Mouse (Mus musculus) CH12.LX (cell line): ENCODE results near the gene H2-DMb2. TPM values are rescaled to one million over a fixed set of nuclear protein-coding genes. Genes with fewer than 3 reads are reported as not detected.

ENCODE experiments used
- DNase-seq: peaks from one replicate; pipeline ENCODE4 v3.0.0-alpha.2; 2013; ENCODE audit errors: extremely low read depth
- H3K27ac ChIP-seq: 2 replicates; pipeline ENCODE4 v1.5.1; 2012; ENCODE audit warnings: low read depth, mild to moderate bottlenecking, control low read depth, moderate library complexity; ENCODE audit not compliant: insufficient read depth
- H3K27me3 ChIP-seq: replicated peaks from 2 replicates; pipeline ENCODE3; 2012; ENCODE audit warnings: inconsistent platforms
- H3K36me3 ChIP-seq, 2 experiments: replicated peaks in 1 of 2; 2 replicates each; pipeline versions ENCODE3 to v1.6.1; 2012; ENCODE audit warnings: inconsistent platforms in 1 of 2, low read length in 1 of 2, mild to moderate bottlenecking in 1 of 2, mixed read lengths in 1 of 2, moderate library complexity in 1 of 2; ENCODE audit not compliant: control insufficient read depth in 1 of 2, insufficient read depth in 1 of 2
- H3K4me1 ChIP-seq, 2 experiments: 2 replicates each; pipeline ENCODE4 v1.6.1; 2012; ENCODE audit warnings: inconsistent platforms in 1 of 2, moderate library complexity in 1 of 2; ENCODE audit not compliant: insufficient read depth in 2 of 2, control insufficient read depth in 1 of 2
- H3K4me2 ChIP-seq: 2 replicates; pipeline ENCODE4 v1.6.1; 2012; ENCODE audit warnings: low read depth, mild to moderate bottlenecking, control low read depth; ENCODE audit not compliant: poor library complexity, insufficient read depth, severe bottlenecking
- H3K4me3 ChIP-seq, 3 experiments: fragments of 150-350 bp in 1 of 3; sonication (generic) in 1 of 3; replicated peaks in 1 of 3; 2 replicates each; pipeline versions ENCODE3 to v1.5.1; 2011 to 2012; ENCODE audit warnings: low read depth in 2 of 3, low read length in 2 of 3, mild to moderate bottlenecking in 2 of 3, moderate library complexity in 2 of 3, control low read depth in 1 of 3, improper control_type of control experiment in 1 of 3, inconsistent platforms in 1 of 3, mixed read lengths in 1 of 3; ENCODE audit not compliant: poor library complexity in 1 of 3
- H3K79me2 ChIP-seq: replicated peaks from 2 replicates; pipeline ENCODE4 v1.6.1; 2012; ENCODE audit warnings: mild to moderate bottlenecking, moderate library complexity; ENCODE audit not compliant: control insufficient read depth, poor library complexity, insufficient read depth, severe bottlenecking; ENCODE audit errors: extremely low read depth
- H3K9ac ChIP-seq: 2 replicates; pipeline ENCODE4 v1.6.1; 2012; ENCODE audit warnings: low read depth, mild to moderate bottlenecking, control low read depth, moderate library complexity; ENCODE audit not compliant: insufficient read depth
- H3K9me3 ChIP-seq: replicated peaks from 2 replicates; pipeline ENCODE3; 2012; ENCODE audit warnings: low read length, inconsistent platforms, mixed read lengths
- BHLHE40 ChIP-seq: IDR thresholded peaks from 2 replicates; pipeline ENCODE4 v1.6.1; 2011; ENCODE audit warnings: mild to moderate bottlenecking, low read depth, low read length, improper control_type of control experiment
- ELF1 ChIP-seq: IDR thresholded peaks from 2 replicates; pipeline ENCODE4 v1.6.1; 2014; ENCODE audit warnings: low read depth, mild to moderate bottlenecking, inconsistent platforms, low read length, improper control_type of control experiment
- GABPA ChIP-seq: IDR thresholded peaks from 2 replicates; pipeline ENCODE4 v1.6.1; 2012; ENCODE audit warnings: low read depth, low read length, improper control_type of control experiment, inconsistent platforms; ENCODE audit not compliant: insufficient replicate concordance
- HCFC1 ChIP-seq: IDR thresholded peaks from 2 replicates; pipeline ENCODE4 v1.6.1; 2012; ENCODE audit warnings: low read depth, mild to moderate bottlenecking, inconsistent platforms, low read length, improper control_type of control experiment
- MAX ChIP-seq: IDR thresholded peaks from 2 replicates; pipeline ENCODE4 v1.6.1; 2011; ENCODE audit warnings: low read length, improper control_type of control experiment
- NELFE ChIP-seq: IDR thresholded peaks from 2 replicates; pipeline ENCODE4 v1.6.1; 2011; ENCODE audit warnings: low read depth, low read length, improper control_type of control experiment
- NRF1 ChIP-seq: IDR thresholded peaks from 2 replicates; pipeline ENCODE4 v1.6.1; 2014; ENCODE audit warnings: low read depth, mild to moderate bottlenecking, inconsistent platforms, low read length, improper control_type of control experiment, moderate library complexity
- POLR2A ChIP-seq: IDR thresholded peaks from 2 replicates; pipeline ENCODE4 v1.6.1; 2011; ENCODE audit warnings: low read depth, mild to moderate bottlenecking, improper control_type of control experiment, low read length
- POLR2AphosphoS2 ChIP-seq: IDR thresholded peaks from 2 replicates; pipeline ENCODE4 v1.6.1; 2011; ENCODE audit warnings: low read depth, low read length, improper control_type of control experiment
- RCOR1 ChIP-seq: conservative IDR thresholded peaks from 2 replicates; pipeline ENCODE4 v1.6.1; 2012; ENCODE audit warnings: low read depth, mild to moderate bottlenecking, inconsistent platforms, low read length, improper control_type of control experiment
- SMC3 ChIP-seq: IDR thresholded peaks from 2 replicates; pipeline ENCODE4 v1.6.1; 2011; ENCODE audit warnings: low read depth, low read length, improper control_type of control experiment
- TCF12 ChIP-seq: IDR thresholded peaks from 2 replicates; pipeline ENCODE4 v1.6.1; 2014; ENCODE audit warnings: low read depth, mild to moderate bottlenecking, inconsistent platforms, low read length, improper control_type of control experiment
- USF1 ChIP-seq: IDR thresholded peaks from 2 replicates; pipeline ENCODE4 v1.6.1; 2014; ENCODE audit warnings: low read depth, mild to moderate bottlenecking, inconsistent platforms, low read length, improper control_type of control experiment
- USF2 ChIP-seq: conservative IDR thresholded peaks from 2 replicates; pipeline ENCODE4 v1.6.1; 2011; ENCODE audit warnings: low read depth, low read length, improper control_type of control experiment
- ZNF384 ChIP-seq: IDR thresholded peaks from 2 replicates; pipeline ENCODE4 v1.6.1; 2012; ENCODE audit warnings: low read depth, low read length, improper control_type of control experiment, inconsistent platforms
- dilution Hi-C: fragments of 300-500 bp; cut with MboI; formaldehyde crosslinking; loops from 2 replicates; pipeline ENCODE4 v1.14.3; 2020; ENCODE audit warnings: low sequenced_read_pairs; ENCODE audit not compliant: extremely low pct_unique_long_range_greater_than_20kb, extremely low pct_ligation_motif_present
- in situ Hi-C: fragments of 300-500 bp; cut with MboI; formaldehyde crosslinking; loops from 3 replicates; pipeline ENCODE4 v1.14.3; 2019; ENCODE audit warnings: low sequenced_read_pairs, low pct_ligation_motif_present, low pct_unique_long_range_greater_than_20kb, mixed read lengths
- polyA plus RNA-seq: library from polyadenylated mRNA; unstranded; fragments of >175 nt; gene quantifications from 2 replicates; pipeline ENCODE4 v1.2.1, GENCODE M21; 2012; ENCODE audit warnings: low read depth; ENCODE audit not compliant: insufficient read length
- total RNA-seq, 2 experiments: library from RNA; depleted of rRNA; stranded (reverse); fragments of 300-350 nt in 1 of 2; fragments of >200 nt in 1 of 2; gene quantifications; 2 replicates each; pipeline ENCODE4 v1.2.3; 2012 to 2014

H2-DMb2 gene
- total and polyA plus RNA-seq, 3 experiments = 107 to 199 (median 175) TPM

GRCm38 (mm10) chr17:34124649-34125048 is 18.5 kb upstream of the H2-DMb2 start:
- dilution Hi-C loops = no loop called here
- Histone ChIP-seq H3K9me3 (no peaks in the 10 kb centered on the region), H3K4me3 (peak overlapping the region in 1 of 3 experiments; percentile 31), H3K4me1 (peaks cover 11 to 51% of the 10 kb centered on the region in 2 experiments), H3K27me3 (no peaks in the 10 kb centered on the region), H3K79me2 (peaks cover 12% of the 10 kb centered on the region), H3K9ac (no peak overlapping the region), H3K4me2 (no peak overlapping the region), H3K27ac (no peak overlapping the region), H3K36me3 (peaks cover 0 to 21% of the 10 kb centered on the region in 2 experiments)
- in situ Hi-C loops = loop anchor here (5.0 kb wide), 2 partner anchors 32 to 38 kb away; partner anchors contain the start of gene H2-Oa
- no peak for DNase-seq
- TF ChIP-seq SMC3 (no peak), BHLHE40 (0 out of 2 replicates have a peak, but pooled peaks have one; percentile 20)

- Histone ChIP-seq H3K27ac (no peak overlapping the region), H3K9ac (no peak overlapping the region), H3K4me1 (peaks cover 11 to 51% of the 10 kb centered on the region in 2 experiments), H3K36me3 (peaks cover 0 to 21% of the 10 kb centered on the region in 2 experiments), H3K79me2 (peaks cover 9% of the 10 kb centered on the region), H3K27me3 (no peaks in the 10 kb centered on the region), H3K9me3 (no peaks in the 10 kb centered on the region), H3K4me2 (no peak overlapping the region), H3K4me3 (no peak overlapping the region)
- dilution Hi-C loops (no loop called here), in situ Hi-C loops (loop anchor here (5.0 kb wide), 2 partner anchors 35 kb away; partner anchors contain the start of gene H2-Oa)
- no peak for TF ChIP-seq POLR2AphosphoS2
- no peak for TF ChIP-seq USF2
- no peak for TF ChIP-seq USF1
- no peak for TF ChIP-seq ELF1
- no peak for TF ChIP-seq TCF12
- TF ChIP-seq ZNF384 = no peak
- TF ChIP-seq RCOR1 = no peak
- TF ChIP-seq HCFC1 = no peak
- no peak for DNase-seq
These were observed 16.2 kb upstream of the H2-DMb2 start for GRCm38 (mm10) chr17:34126826-34127420.

- no peak for TF ChIP-seq MAX
- TF ChIP-seq POLR2AphosphoS2 = no peak
- no peak for TF ChIP-seq NRF1
- no peak for TF ChIP-seq POLR2A
- no peak for TF ChIP-seq GABPA
- TF ChIP-seq NELFE = no peak
- Histone ChIP-seq H3K4me3 (no peak overlapping the region), H3K4me1 (peaks cover 11 to 51% of the 10 kb centered on the region in 2 experiments), H3K27me3 (no peaks in the 10 kb centered on the region), H3K4me2 (no peak overlapping the region), H3K79me2 (peaks cover 9% of the 10 kb centered on the region), H3K9me3 (no peaks in the 10 kb centered on the region), H3K36me3 (peaks cover 0 to 21% of the 10 kb centered on the region in 2 experiments), H3K27ac (no peak overlapping the region), H3K9ac (no peak overlapping the region)
- in situ Hi-C loops (loop anchor here (5.0 kb wide), 2 partner anchors 35 kb away; partner anchors contain the start of gene H2-Oa), dilution Hi-C loops (no loop called here)
- no peak for DNase-seq
These were observed 15.6 kb upstream of the H2-DMb2 start for GRCm38 (mm10) chr17:34127475-34127874.
